Mouse (Mus musculus) lung, embryonic 14.5 days (tissue): Measurements from ENCODE around the gene Gpc6. TPM values are rescaled to one million over a fixed set of nuclear protein-coding genes. Genes with fewer than 3 reads are reported as not detected.

ENCODE experiments used
- ATAC-seq: fragments of 200-750 bp; cut with Nextera tagmentation; 2 replicates; pipeline ENCODE4 v1.8.0; 2017; ENCODE audit warnings: mild to moderate bottlenecking, moderate TSS enrichment, moderate library complexity; ENCODE audit not compliant: insufficient read depth
- DNase-seq: peaks from one replicate; pipeline ENCODE4 v3.0.0-alpha.2; 2015
- H3K27ac ChIP-seq: fragments of 300-500 bp; sonication (generic); 2 replicates; pipeline ENCODE4 v1.5.1; 2014; ENCODE audit warnings: low read depth, mild to moderate bottlenecking, moderate library complexity
- H3K27me3 ChIP-seq: fragments of 300-500 bp; sonication (generic); 2 replicates; pipeline ENCODE4 v1.6.1; 2014; ENCODE audit warnings: low read length, control low read depth; ENCODE audit not compliant: insufficient read depth
- H3K36me3 ChIP-seq: fragments of 300-500 bp; sonication (generic); 2 replicates; pipeline ENCODE4 v1.6.1; 2014; ENCODE audit warnings: control low read depth; ENCODE audit not compliant: insufficient read depth
- H3K4me1 ChIP-seq: fragments of 300-500 bp; sonication (generic); 2 replicates; pipeline ENCODE4 v1.6.1; 2014; ENCODE audit warnings: antibody characterized with exemption, control low read depth; ENCODE audit not compliant: insufficient read depth
- H3K4me2 ChIP-seq: fragments of 300-500 bp; sonication (generic); 2 replicates; pipeline ENCODE4 v1.6.1; 2014; ENCODE audit warnings: mild to moderate bottlenecking
- H3K4me3 ChIP-seq: fragments of 300-500 bp; sonication (generic); 2 replicates; pipeline ENCODE4 v1.5.1; 2014; ENCODE audit warnings: low read depth, low read length
- H3K9ac ChIP-seq: fragments of 300-500 bp; sonication (generic); 2 replicates; pipeline ENCODE4 v1.6.1; 2014
- H3K9me3 ChIP-seq: fragments of 300-500 bp; sonication (generic); 2 replicates; pipeline ENCODE4 v1.6.1; 2016; ENCODE audit warnings: low read depth, low read length, control low read depth
- CTCF ChIP-seq: IDR thresholded peaks from 2 replicates; pipeline ENCODE4 v1.5.1; 2016; ENCODE audit warnings: antibody characterized with exemption, low read depth
- WGBS: fragments of 180-500 bp; shearing (Covaris S2); extraction: QIAGEN DNeasy Blood & Tissue Kit; methylation state at CpG from one replicate; pipeline ENCODE4 v1.1.7; 2014; 5-methylcytosine and 5-hydroxymethylcytosine counted together
- polyA plus RNA-seq: library from polyadenylated mRNA; unstranded; fragments of >200 nt; fragmentation: Nextera tagmentation; extraction: Ambion mirVana; gene quantifications from 2 replicates; pipeline ENCODE4 v1.2.1, GENCODE M21; 2014

Gene Gpc6
- polyA plus RNA-seq, 1 experiment from 2014 or later, result 38.9 TPM

DNA sequence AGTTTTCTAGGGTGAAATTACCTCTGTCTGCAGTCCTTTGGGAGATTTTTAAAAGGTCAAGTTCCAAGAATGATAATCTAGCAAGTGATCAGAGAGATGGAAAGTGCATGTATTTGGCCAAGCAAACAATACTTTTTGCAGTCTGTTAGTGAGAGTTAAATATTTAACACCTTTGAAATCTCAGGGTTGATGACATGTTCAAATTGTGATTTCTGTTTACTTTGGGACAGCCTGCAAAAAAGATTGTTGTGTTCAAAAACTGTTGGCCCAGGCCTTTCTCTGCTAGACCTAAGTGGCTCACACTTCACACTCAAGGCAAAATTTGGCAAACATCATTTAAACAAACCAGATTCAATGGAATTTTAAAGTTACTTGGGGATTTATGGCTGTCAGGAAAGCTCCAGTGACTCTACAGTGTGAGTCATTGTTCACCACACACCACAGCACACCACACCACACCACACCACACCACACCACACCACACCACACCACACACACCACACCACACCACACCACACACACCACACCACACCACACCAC is 460.7 kb downstream of the Gpc6 start:
- H3K27me3 ChIP-seq, result no peaks in the 10 kb centered on the region
- H3K9ac ChIP-seq, result no peak overlapping the region
- no peak overlapping the region for H3K27ac ChIP-seq
- DNase-seq (peak; percentile 64), ATAC-seq (no peak)
- no peaks in the 10 kb centered on the region for H3K9me3 ChIP-seq
- H3K4me2 ChIP-seq, result no peak overlapping the region
- no peaks in the 10 kb centered on the region for H3K36me3 ChIP-seq
- no peak for TF ChIP-seq CTCF
- H3K4me1 ChIP-seq, result peaks cover 4% of the 10 kb centered on the region
- H3K4me3 ChIP-seq, result no peak overlapping the region

- no peak overlapping the region for H3K9ac ChIP-seq
- no peaks in the 10 kb centered on the region for H3K36me3 ChIP-seq
- H3K9me3 ChIP-seq, result no peaks in the 10 kb centered on the region
- TF ChIP-seq CTCF, result no peak
- H3K4me3 ChIP-seq, result no peak overlapping the region
- no peak for DNase-seq
- H3K4me1 ChIP-seq, result no peaks in the 10 kb centered on the region
- no peak overlapping the region for H3K4me2 ChIP-seq
- 85% methylated on average over 3 of the region's 3 CpGs for WGBS
- no peak for ATAC-seq
- no peaks in the 10 kb centered on the region for H3K27me3 ChIP-seq
- no peak overlapping the region for H3K27ac ChIP-seq
Measured at GRCm38 (mm10) chr14:117390794-117391320, 465.7 kb downstream of the Gpc6 start.

DNA sequence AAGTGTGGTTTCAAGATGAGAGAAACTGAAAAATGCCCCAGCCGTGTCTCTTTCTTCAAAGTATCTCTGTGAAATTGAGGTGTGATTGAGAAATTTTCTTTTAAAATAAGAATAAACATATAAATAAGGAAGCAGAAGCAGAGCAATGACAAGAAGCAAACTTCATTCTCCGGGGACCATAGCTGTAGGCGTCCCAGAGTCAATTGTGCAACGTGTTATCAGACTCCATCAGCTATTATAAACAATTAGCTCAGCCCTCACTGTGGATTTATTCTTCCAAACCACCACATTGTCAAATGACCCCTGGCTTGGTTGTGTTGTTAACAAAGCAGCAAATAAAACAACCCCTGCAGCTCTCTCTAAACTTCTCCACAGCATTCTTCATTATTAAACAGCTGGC is 466.3 kb downstream of the Gpc6 start:
- no peak for TF ChIP-seq CTCF
- H3K36me3 ChIP-seq, result no peaks in the 10 kb centered on the region
- ATAC-seq (no peak), DNase-seq (peak; percentile 64)
- no peak overlapping the region for H3K27ac ChIP-seq
- WGBS, result 38% methylated on average over 4 of the region's 4 CpGs
- H3K9me3 ChIP-seq, result no peaks in the 10 kb centered on the region
- H3K9ac ChIP-seq, result no peak overlapping the region
- H3K27me3 ChIP-seq, result no peaks in the 10 kb centered on the region
- no peaks in the 10 kb centered on the region for H3K4me1 ChIP-seq
- H3K4me2 ChIP-seq, result no peak overlapping the region
- no peak overlapping the region for H3K4me3 ChIP-seq

DNA sequence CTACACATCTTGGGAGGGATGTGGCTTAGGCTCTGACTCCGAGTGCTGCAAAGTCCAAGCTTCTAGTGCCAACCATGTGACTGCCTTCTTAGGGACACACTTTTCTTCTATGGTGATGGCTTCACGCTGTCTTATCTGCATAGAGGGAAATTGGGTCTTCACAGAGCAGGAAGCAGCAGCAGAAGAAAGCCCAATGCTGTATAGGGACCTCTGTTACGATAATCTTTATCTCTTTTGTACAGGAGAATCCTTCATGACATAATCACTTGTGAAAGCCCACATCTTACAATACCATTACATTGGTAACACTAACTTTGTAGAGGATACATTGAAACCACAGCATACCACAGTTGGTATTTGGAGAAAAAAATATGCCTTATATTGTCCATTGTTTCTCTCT is 472.1 kb downstream of the Gpc6 start:
- H3K4me1 ChIP-seq, result no peaks in the 10 kb centered on the region
- H3K9me3 ChIP-seq, result no peaks in the 10 kb centered on the region
- no peak overlapping the region for H3K9ac ChIP-seq
- no peaks in the 10 kb centered on the region for H3K36me3 ChIP-seq
- ATAC-seq, result no peak
- no peak overlapping the region for H3K27ac ChIP-seq
- no peak overlapping the region for H3K4me2 ChIP-seq
- no peak overlapping the region for H3K4me3 ChIP-seq
- 86% methylated on average over 3 of the region's 3 CpGs for WGBS
- no peaks in the 10 kb centered on the region for H3K27me3 ChIP-seq
- DNase-seq, result no peak
- TF ChIP-seq CTCF, result no peak

- Histone ChIP-seq H3K4me3 (no peak overlapping the region), H3K27me3 (no peaks in the 10 kb centered on the region), H3K27ac (no peak overlapping the region), H3K4me1 (no peaks in the 10 kb centered on the region), H3K4me2 (no peak overlapping the region), H3K9ac (no peak overlapping the region), H3K9me3 (no peaks in the 10 kb centered on the region), H3K36me3 (no peaks in the 10 kb centered on the region)
- ATAC-seq (no peak), DNase-seq (no peak)
- WGBS, result 61% methylated on average over 9 of the region's 9 CpGs
- no peak for TF ChIP-seq CTCF
Measured at GRCm38 (mm10) chr14:117407824-117408524, 482.9 kb downstream of the Gpc6 start.

DNA sequence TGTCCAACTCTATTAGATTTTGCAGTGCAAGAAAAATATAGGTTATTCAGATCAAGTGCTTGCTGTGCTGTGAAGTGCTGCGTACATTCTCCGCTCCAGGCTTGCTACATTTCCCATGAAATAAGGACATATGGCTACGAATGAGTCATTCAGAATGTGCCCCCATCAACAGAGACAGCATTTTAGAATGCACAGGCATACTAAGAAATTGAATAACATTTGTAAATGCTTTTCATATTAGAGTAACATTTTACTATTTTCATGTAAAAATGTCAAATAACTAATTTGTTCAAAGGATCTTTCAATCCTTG is 483.4 kb downstream of the Gpc6 start:
- H3K9me3 ChIP-seq, result no peaks in the 10 kb centered on the region
- 75% methylated on average over 3 of the region's 3 CpGs for WGBS

DNA sequence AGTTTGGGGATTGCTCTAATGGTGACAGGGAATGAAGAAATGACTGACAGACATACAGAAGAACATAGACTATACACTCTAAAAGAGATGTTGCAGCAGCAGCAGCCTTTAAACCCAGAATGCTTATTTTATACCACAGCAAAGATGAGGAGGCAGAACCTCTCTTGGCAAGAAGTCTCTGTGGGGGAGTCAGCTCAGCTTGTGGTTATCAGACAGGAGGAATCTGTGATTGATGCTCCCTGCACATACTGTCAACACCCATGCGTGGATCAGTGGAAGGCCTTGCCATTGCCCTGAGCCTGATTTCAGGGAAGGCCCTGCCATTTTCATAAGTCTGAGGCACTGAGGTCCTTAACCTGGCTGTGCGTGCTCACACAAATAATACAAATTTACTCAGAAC is 484.7 kb downstream of the Gpc6 start:
- H3K27ac ChIP-seq, result no peak overlapping the region
- no peaks in the 10 kb centered on the region for H3K9me3 ChIP-seq
- 74% methylated on average over 2 of the region's 2 CpGs for WGBS
- H3K4me3 ChIP-seq, result no peak overlapping the region
- no peak for ATAC-seq
- no peak for DNase-seq
- TF ChIP-seq CTCF, result no peak
- no peaks in the 10 kb centered on the region for H3K27me3 ChIP-seq
- no peaks in the 10 kb centered on the region for H3K4me1 ChIP-seq
- no peaks in the 10 kb centered on the region for H3K36me3 ChIP-seq
- H3K9ac ChIP-seq, result no peak overlapping the region
- no peak overlapping the region for H3K4me2 ChIP-seq

More for the DNA sequence above, 483.4 kb downstream of the Gpc6 start:
- no peak for ATAC-seq
- H3K27me3 ChIP-seq, result no peaks in the 10 kb centered on the region
- no peak for TF ChIP-seq CTCF
- no peak for DNase-seq
- H3K4me3 ChIP-seq, result no peak overlapping the region
- H3K27ac ChIP-seq, result no peak overlapping the region
- H3K4me1 ChIP-seq, result no peaks in the 10 kb centered on the region
- H3K4me2 ChIP-seq, result no peak overlapping the region
- H3K36me3 ChIP-seq, result no peaks in the 10 kb centered on the region
- no peak overlapping the region for H3K9ac ChIP-seq
